Mouse (Mus musculus): ENCODE data around the gene Dapl1. TPM values are rescaled to one million over a fixed set of nuclear protein-coding genes. Genes with fewer than 3 reads are reported as not detected.

The Dapl1 gene
- polyA plus RNA-seq, 1 experiment from 2014 or later, result 2.0 TPM

GRCm38 (mm10) chr2:59547369-59548099, 63.1 kb downstream of the Dapl1 start:
- TF ChIP-seq CTCF (IDR thresholded peaks at IDR 0.05; ENCODE audit: low read depth), result no peak
- whole genome bisulfite sequencing, result 49% methylated on average over 8 of the region's 8 CpGs
- Histone ChIP-seq H3K36me3 (ENCODE audit: control insufficient read depth, insufficient read depth) (no peaks in the 10 kb centered on the region), H3K4me1 (replicated peaks; ENCODE audit: control insufficient read depth, insufficient read depth, low read length) (no peaks in the 10 kb centered on the region), H3K27ac (ENCODE audit: low read depth, low read length) (no peak overlapping the region), H3K27me3 (replicated peaks; ENCODE audit: control insufficient read depth, insufficient read depth, low read length) (no peaks in the 10 kb centered on the region), H3K4me2 (replicated peaks; ENCODE audit: low read depth) (peak overlapping the region; percentile 17; the same call in 1 of the 2 replicates), H3K9me3 (ENCODE audit: control insufficient read depth) (no peaks in the 10 kb centered on the region), H3K9ac (ENCODE audit: low read depth, low read length) (no peak overlapping the region), H3K4me3 (ENCODE audit: low read depth, low read length) (no peak overlapping the region)
- peak; percentile 80 for ATAC-seq

- no peak for TF ChIP-seq CTCF (IDR thresholded peaks at IDR 0.05; ENCODE audit: low read depth)
- Histone ChIP-seq H3K27me3 (replicated peaks; ENCODE audit: control insufficient read depth, insufficient read depth, low read length) (no peaks in the 10 kb centered on the region), H3K27ac (ENCODE audit: low read depth, low read length) (no peak overlapping the region), H3K4me2 (replicated peaks; ENCODE audit: low read depth) (no peak overlapping the region), H3K4me1 (replicated peaks; ENCODE audit: control insufficient read depth, insufficient read depth, low read length) (no peaks in the 10 kb centered on the region), H3K36me3 (ENCODE audit: control insufficient read depth, insufficient read depth) (no peaks in the 10 kb centered on the region), H3K4me3 (ENCODE audit: low read depth, low read length) (no peak overlapping the region), H3K9me3 (ENCODE audit: control insufficient read depth) (no peaks in the 10 kb centered on the region), H3K9ac (ENCODE audit: low read depth, low read length) (no peak overlapping the region)
- 76% methylated on average over 1 of the region's 1 CpGs for WGBS
- ATAC-seq, result no peak
Observed at GRCm38 (mm10) chr2:59552784-59553183, 68.3 kb downstream of the Dapl1 start.

GRCm38 (mm10) chr2:59554373-59554940, 70.0 kb downstream of the Dapl1 start:
- H3K9me3 ChIP-seq (ENCODE audit: control insufficient read depth), result no peaks in the 10 kb centered on the region
- no peak overlapping the region for H3K9ac ChIP-seq (ENCODE audit: low read depth, low read length)
- H3K4me2 ChIP-seq (replicated peaks; ENCODE audit: low read depth), result no peak overlapping the region
- H3K27me3 ChIP-seq (replicated peaks; ENCODE audit: control insufficient read depth, insufficient read depth, low read length), result no peaks in the 10 kb centered on the region
- no peaks in the 10 kb centered on the region for H3K4me1 ChIP-seq (replicated peaks; ENCODE audit: control insufficient read depth, insufficient read depth, low read length)
- no peak overlapping the region for H3K27ac ChIP-seq (ENCODE audit: low read depth, low read length)
- WGBS, result 62% methylated on average over 2 of the region's 2 CpGs
- H3K4me3 ChIP-seq (ENCODE audit: low read depth, low read length), result no peak overlapping the region
- no peak for ATAC-seq
- TF ChIP-seq CTCF (IDR thresholded peaks at IDR 0.05; ENCODE audit: low read depth), result no peak
- no peaks in the 10 kb centered on the region for H3K36me3 ChIP-seq (ENCODE audit: control insufficient read depth, insufficient read depth)

Other genes starting within 250 kb of the Dapl1 start
- gene Tanc1, start 127.4 kb downstream of the Dapl1 start, polyA plus RNA-seq (2015; fragmentation: Nextera tagmentation; extraction: Ambion mirVana), result 8.5 and 10.1 TPM in 2 replicates